In the genomic region with DNA sequence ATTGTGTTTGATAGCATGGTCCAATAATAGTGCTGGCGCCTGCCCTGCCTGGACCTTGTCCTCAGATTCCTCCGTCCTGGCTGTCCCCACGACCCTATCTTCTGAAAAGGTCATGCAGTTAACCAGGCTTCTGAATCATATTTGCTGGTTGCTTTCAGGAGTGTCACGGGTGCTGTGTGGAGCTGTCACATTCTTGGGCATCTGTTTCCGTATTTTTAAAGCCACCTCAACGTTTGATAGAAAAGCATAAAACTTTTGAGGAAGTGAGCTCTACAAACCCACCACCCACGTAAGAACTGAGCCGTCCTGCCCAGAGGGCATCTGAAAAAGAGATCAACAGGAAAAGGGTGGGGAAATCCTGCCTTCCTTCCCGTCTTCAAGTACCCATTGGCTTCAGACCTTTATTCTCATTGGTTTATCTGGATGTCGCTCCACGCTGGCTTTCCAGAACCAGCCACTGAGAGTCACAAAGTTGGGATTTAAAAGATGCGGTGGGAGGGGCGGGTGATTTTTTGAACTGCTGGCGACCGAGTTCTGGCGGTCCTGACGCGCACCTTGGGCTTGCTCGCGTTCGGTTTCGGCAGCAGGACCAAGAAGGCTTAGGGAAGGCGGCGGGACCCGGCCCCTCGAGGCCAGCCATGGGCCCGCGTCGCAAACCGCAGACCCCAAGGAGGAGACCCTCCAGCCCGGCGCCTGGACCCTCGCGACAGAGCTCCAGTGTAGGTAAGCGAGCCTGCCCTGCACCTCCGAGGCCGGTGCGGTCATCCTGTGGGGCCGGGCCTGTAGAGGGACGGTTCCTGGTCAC, we compare ENCODE assay signal across 8 mouse cellular contexts. TPM values are rescaled to one million over a fixed set of nuclear protein-coding genes. Genes with fewer than 3 reads are reported as not detected.
DNase-seq lines count a peak whose midpoint lies in the region; ATAC-seq and TF ChIP-seq lines count a peak whose summit lies in the region.

Gene Cenpa, plus strand, starts transcription at position 387 of the 805 bp plus-strand sequence.

- ATAC-seq in embryonic facial prominence, embryonic 14.5 days (ENCODE audit: low read depth): peak; percentile 96
- peak; percentile 97 for ATAC-seq in limb, embryonic 13.5 days (ENCODE audit: low FRiP score, low read depth)
- ATAC-seq in midbrain, embryonic 16.5 days: peak; percentile 96

- peak within 1 kb of the TSS; percentile 93 for H3K4me3 ChIP-seq in embryonic facial prominence, embryonic 14.5 days (ENCODE audit: low read depth, low read length)
- peak within 1 kb of the TSS; percentile 80 for H3K4me3 ChIP-seq in heart, adult 2 months
- peak within 1 kb of the TSS; percentile 87 for H3K4me3 ChIP-seq in limb, embryonic 13.5 days
- H3K4me3 ChIP-seq in midbrain, embryonic 16.5 days (ENCODE audit: low read depth, low read length): peak within 1 kb of the TSS; percentile 72

- under 1% methylated on average over 30 of the region's 40 CpGs for WGBS in embryonic facial prominence, embryonic 14.5 days
- under 1% methylated on average over 40 of the region's 40 CpGs for WGBS in heart, adult 2 months
- WGBS in limb, embryonic 13.5 days: under 1% methylated on average over 40 of the region's 40 CpGs
- WGBS in midbrain, embryonic 16.5 days: under 1% methylated on average over 40 of the region's 40 CpGs

- peak within 1 kb of the TSS; percentile 84 for H3K4me2 ChIP-seq in embryonic facial prominence, embryonic 14.5 days (ENCODE audit: low read depth, low read length)
- H3K4me2 ChIP-seq in limb, embryonic 13.5 days (replicated peaks): peak within 1 kb of the TSS; percentile 83
- H3K4me2 ChIP-seq in midbrain, embryonic 16.5 days (ENCODE audit: low read length): peak within 1 kb of the TSS; percentile 71

- intact Hi-C loops in heart, adult 2 months (cut with DNase I): loop anchor here (1.0 kb wide), 1 partner anchor 18 kb away; no protein-coding TSS in a partner anchor

- TF ChIP-seq POLR2A in heart, adult 2 months (IDR thresholded peaks at IDR 0.05; ENCODE audit: insufficient read depth, low read depth, low read length): peak; percentile 96

- TF ChIP-seq CTCF in heart, adult 2 months (IDR thresholded peaks at IDR 0.05): no peak

- peak within 1 kb of the TSS; percentile 87 for H3K9ac ChIP-seq in embryonic facial prominence, embryonic 14.5 days (ENCODE audit: low read depth, low read length)
- H3K9ac ChIP-seq in heart, adult 2 months (ENCODE audit: low read depth, low read length): peak within 1 kb of the TSS; percentile 89
- peak within 1 kb of the TSS; percentile 83 for H3K9ac ChIP-seq in limb, embryonic 13.5 days
- H3K9ac ChIP-seq in midbrain, embryonic 16.5 days (ENCODE audit: low read depth, low read length): peak within 1 kb of the TSS; percentile 65

- peaks cover 19% of the 10 kb centered on the region for H3K4me1 ChIP-seq in embryonic facial prominence, embryonic 14.5 days (ENCODE audit: control insufficient read depth, insufficient read depth, low read length)
- peaks cover 2% of the 10 kb centered on the region for H3K4me1 ChIP-seq in heart, adult 2 months (ENCODE audit: control insufficient read depth, insufficient read depth, low read length)
- H3K4me1 ChIP-seq in limb, embryonic 13.5 days: peaks cover 28% of the 10 kb centered on the region
- peaks cover 2% of the 10 kb centered on the region for H3K4me1 ChIP-seq in midbrain, embryonic 16.5 days (ENCODE audit: control insufficient read depth, insufficient read depth, low read length)

- H3K27ac ChIP-seq in embryonic facial prominence, embryonic 14.5 days (replicated peaks; ENCODE audit: low read depth, low read length): peak within 1 kb of the TSS; percentile 84
- peak within 1 kb of the TSS; percentile 99 for H3K27ac ChIP-seq in heart, adult 2 months
- peak within 1 kb of the TSS; percentile 85 for H3K27ac ChIP-seq in limb, embryonic 13.5 days
- peak within 1 kb of the TSS; percentile 67 for H3K27ac ChIP-seq in midbrain, embryonic 16.5 days (ENCODE audit: low read length)

- no peaks in the 10 kb centered on the region for H3K27me3 ChIP-seq in embryonic facial prominence, embryonic 14.5 days (replicated peaks; ENCODE audit: control insufficient read depth, insufficient read depth, low read length)
- H3K27me3 ChIP-seq in heart, adult 2 months (ENCODE audit: control insufficient read depth, insufficient read depth, low read length): no peaks in the 10 kb centered on the region
- no peaks in the 10 kb centered on the region for H3K27me3 ChIP-seq in limb, embryonic 13.5 days
- H3K27me3 ChIP-seq in midbrain, embryonic 16.5 days (ENCODE audit: control insufficient read depth, insufficient read depth, low read depth, low read length): no peaks in the 10 kb centered on the region

- H3K36me3 ChIP-seq in embryonic facial prominence, embryonic 14.5 days (ENCODE audit: control insufficient read depth, insufficient read depth, low read length): peaks cover 18% of the 10 kb centered on the region; the same call in 1 of the 2 replicates
- H3K36me3 ChIP-seq in heart, adult 2 months (ENCODE audit: control insufficient read depth, insufficient read depth, low read length): peaks cover 4% of the 10 kb centered on the region; the same call in 1 of the 2 replicates
- peaks cover 30% of the 10 kb centered on the region for H3K36me3 ChIP-seq in limb, embryonic 13.5 days
- H3K36me3 ChIP-seq in midbrain, embryonic 16.5 days (ENCODE audit: control insufficient read depth, insufficient read depth, low read length): no peaks in the 10 kb centered on the region

- no peaks in the 10 kb centered on the region for H3K79me2 ChIP-seq in heart, adult 2 months (replicated peaks; ENCODE audit: control insufficient read depth, insufficient read depth, low read length)

- DNase-seq in 3T3-L1 (ENCODE audit: low read depth, low spot score): peak; percentile 99
- peak; percentile 43 to 76 for DNase-seq in adrenal gland, postnatal 4 days (ENCODE audit: low spot score in 2 of 2)
- peak; percentile 98 for DNase-seq in embryonic facial prominence, embryonic 14.5 days (ENCODE audit: low spot score)
- peak; percentile 87 to 92 for DNase-seq in heart, adult 2 months
- peak; percentile 94 to 97 for DNase-seq in kidney, adult 8-10 months
- DNase-seq in spleen, postnatal 10 days (ENCODE audit: low spot score in 2 of 2): peak; percentile 84 to 91

- TF ChIP-seq EP300 in heart, adult 2 months (IDR thresholded peaks at IDR 0.05; ENCODE audit: insufficient read depth, low read depth, low read length): peak; percentile 87; the same call in 1 of the 2 replicates

- no peaks in the 10 kb centered on the region for H3K9me3 ChIP-seq in embryonic facial prominence, embryonic 14.5 days (ENCODE audit: control insufficient read depth, low read length)
- H3K9me3 ChIP-seq in limb, embryonic 13.5 days: no peaks in the 10 kb centered on the region
- H3K9me3 ChIP-seq in midbrain, embryonic 16.5 days (replicated peaks; ENCODE audit: control insufficient read depth, low read length, poor library complexity, severe bottlenecking): no peaks in the 10 kb centered on the region

RNA-seq across cellular contexts. Expression of gene Cenpa, which starts in this region (rescaled TPM):
- total RNA-seq in adrenal gland, postnatal 4 days (2021): 10 to 100 TPM; 61.3 to 62.0 TPM
- polyA plus RNA-seq in embryonic facial prominence, embryonic 14.5 days (2014; fragmentation: Nextera tagmentation; extraction: Ambion mirVana): 209 and 251 TPM in 2 replicates
- 10 to 100 TPM; 43.9 to 51.0 TPM for total RNA-seq in heart, adult 2 months (2021)
- polyA plus RNA-seq in heart, adult 2 months (2012; rRNA removed): 51.3 and 69.7 TPM in 2 replicates
- polyA plus RNA-seq in limb, embryonic 13.5 days (2015; fragmentation: Nextera tagmentation; extraction: Ambion mirVana): 315 and 317 TPM in 2 replicates
- polyA plus RNA-seq in midbrain, embryonic 16.5 days (2015; fragmentation: Nextera tagmentation; extraction: Ambion mirVana): 22.6 and 30.5 TPM in 2 replicates

Comparison
In these comparisons a context has a peak if more than half of its experiments do, and no peak if none do; other contexts are left out.
1. Peak in every context shown above with its lines: DNase-seq, ATAC-seq, H3K4me3 ChIP-seq and H3K27ac ChIP-seq.